Mouse (Mus musculus): ENCODE results near the gene Nectin3. TPM values are rescaled to one million over a fixed set of nuclear protein-coding genes. Genes with fewer than 3 reads are reported as not detected.

The Nectin3 gene
- polyA plus RNA-seq, 1 experiment, result 0.55 TPM

GRCm38 (mm10) chr16:46416177-46416576 is 82.1 kb downstream of the Nectin3 start:
- Histone ChIP-seq H3K4me3 (ENCODE audit: extremely low read depth, insufficient read depth, insufficient read length) (no peak overlapping the region), H3K27ac (ENCODE audit: insufficient read depth, low read length) (no peak overlapping the region), H3K4me1 (ENCODE audit: control insufficient read depth, insufficient read depth, insufficient read length) (no peaks in the 10 kb centered on the region), H3K36me3 (ENCODE audit: control insufficient read depth, insufficient read depth, low read length) (no peaks in the 10 kb centered on the region), H3K27me3 (ENCODE audit: control insufficient read depth, insufficient read depth, low read length) (no peaks in the 10 kb centered on the region)
- TF ChIP-seq POLR2A (IDR thresholded peaks at IDR 0.05; ENCODE audit: low read depth, low read length), result no peak
- no peak for TF ChIP-seq CTCF (IDR thresholded peaks at IDR 0.05; ENCODE audit: extremely low read depth, insufficient read depth, insufficient read length, insufficient replicate concordance)
- 80% methylated on average over 3 of the region's 3 CpGs for WGBS
- no peak for DNase-seq (ENCODE audit: low read depth in 1 of 2, low spot score in 2 of 2)

GRCm38 (mm10) chr16:46410739-46411057 is 87.6 kb downstream of the Nectin3 start:
- no peak for DNase-seq (ENCODE audit: low read depth in 1 of 2, low spot score in 2 of 2)
- WGBS, result 88% methylated on average over 3 of the region's 3 CpGs
- TF ChIP-seq CTCF (IDR thresholded peaks at IDR 0.05; ENCODE audit: extremely low read depth, insufficient read depth, insufficient read length, insufficient replicate concordance), result no peak
- no peak for TF ChIP-seq POLR2A (IDR thresholded peaks at IDR 0.05; ENCODE audit: low read depth, low read length)
- Histone ChIP-seq H3K4me1 (ENCODE audit: control insufficient read depth, insufficient read depth, insufficient read length) (no peaks in the 10 kb centered on the region), H3K36me3 (ENCODE audit: control insufficient read depth, insufficient read depth, low read length) (no peaks in the 10 kb centered on the region), H3K27ac (ENCODE audit: insufficient read depth, low read length) (no peak overlapping the region), H3K4me3 (ENCODE audit: extremely low read depth, insufficient read depth, insufficient read length) (no peak overlapping the region), H3K27me3 (ENCODE audit: control insufficient read depth, insufficient read depth, low read length) (no peaks in the 10 kb centered on the region)

- no peaks in the 10 kb centered on the region for H3K4me1 ChIP-seq (ENCODE audit: control insufficient read depth, insufficient read depth, insufficient read length)
- H3K27me3 ChIP-seq (ENCODE audit: control insufficient read depth, insufficient read depth, low read length), result no peaks in the 10 kb centered on the region
- H3K4me3 ChIP-seq (ENCODE audit: extremely low read depth, insufficient read depth, insufficient read length), result no peak overlapping the region
- H3K27ac ChIP-seq (ENCODE audit: insufficient read depth, low read length), result no peak overlapping the region
- DNase-seq (ENCODE audit: low read depth in 1 of 2, low spot score in 2 of 2), result no peak
- no peaks in the 10 kb centered on the region for H3K36me3 ChIP-seq (ENCODE audit: control insufficient read depth, insufficient read depth, low read length)
- no peak for TF ChIP-seq CTCF (IDR thresholded peaks at IDR 0.05; ENCODE audit: extremely low read depth, insufficient read depth, insufficient read length, insufficient replicate concordance)
- TF ChIP-seq POLR2A (IDR thresholded peaks at IDR 0.05; ENCODE audit: low read depth, low read length), result no peak
- 65% methylated on average over 6 of the region's 6 CpGs for WGBS
These were observed 88.1 kb downstream of the Nectin3 start for GRCm38 (mm10) chr16:46410053-46410738.

GRCm38 (mm10) chr16:46407997-46408396 is 90.3 kb downstream of the Nectin3 start:
- 92% methylated on average over 15 of the region's 15 CpGs for WGBS
- Histone ChIP-seq H3K4me3 (ENCODE audit: extremely low read depth, insufficient read depth, insufficient read length) (no peak overlapping the region), H3K36me3 (ENCODE audit: control insufficient read depth, insufficient read depth, low read length) (no peaks in the 10 kb centered on the region), H3K4me1 (ENCODE audit: control insufficient read depth, insufficient read depth, insufficient read length) (no peaks in the 10 kb centered on the region), H3K27me3 (ENCODE audit: control insufficient read depth, insufficient read depth, low read length) (no peaks in the 10 kb centered on the region), H3K27ac (ENCODE audit: insufficient read depth, low read length) (no peak overlapping the region)
- TF ChIP-seq POLR2A (IDR thresholded peaks at IDR 0.05; ENCODE audit: low read depth, low read length), result no peak
- no peak for TF ChIP-seq CTCF (IDR thresholded peaks at IDR 0.05; ENCODE audit: extremely low read depth, insufficient read depth, insufficient read length, insufficient replicate concordance)
- DNase-seq (ENCODE audit: low read depth in 1 of 2, low spot score in 2 of 2), result no peak

- DNase-seq (ENCODE audit: low read depth in 1 of 2, low spot score in 2 of 2), result no peak
- Histone ChIP-seq H3K4me1 (ENCODE audit: control insufficient read depth, insufficient read depth, insufficient read length) (no peaks in the 10 kb centered on the region), H3K27ac (ENCODE audit: insufficient read depth, low read length) (no peak overlapping the region), H3K27me3 (ENCODE audit: control insufficient read depth, insufficient read depth, low read length) (no peaks in the 10 kb centered on the region), H3K4me3 (ENCODE audit: extremely low read depth, insufficient read depth, insufficient read length) (no peak overlapping the region), H3K36me3 (ENCODE audit: control insufficient read depth, insufficient read depth, low read length) (no peaks in the 10 kb centered on the region)
- 85% methylated on average over 7 of the region's 7 CpGs for WGBS
- no peak for TF ChIP-seq POLR2A (IDR thresholded peaks at IDR 0.05; ENCODE audit: low read depth, low read length)
These were observed 91.3 kb downstream of the Nectin3 start for GRCm38 (mm10) chr16:46406844-46407639.

GRCm38 (mm10) chr16:46397945-46398344 is 100.4 kb downstream of the Nectin3 start:
- TF ChIP-seq CTCF (IDR thresholded peaks at IDR 0.05; ENCODE audit: extremely low read depth, insufficient read depth, insufficient read length, insufficient replicate concordance), result no peak
- TF ChIP-seq POLR2A (IDR thresholded peaks at IDR 0.05; ENCODE audit: low read depth, low read length), result no peak
- WGBS, result 93% methylated on average over 4 of the region's 4 CpGs
- Histone ChIP-seq H3K36me3 (ENCODE audit: control insufficient read depth, insufficient read depth, low read length) (no peaks in the 10 kb centered on the region), H3K27me3 (ENCODE audit: control insufficient read depth, insufficient read depth, low read length) (no peaks in the 10 kb centered on the region), H3K4me1 (ENCODE audit: control insufficient read depth, insufficient read depth, insufficient read length) (no peaks in the 10 kb centered on the region), H3K4me3 (ENCODE audit: extremely low read depth, insufficient read depth, insufficient read length) (no peak overlapping the region), H3K27ac (ENCODE audit: insufficient read depth, low read length) (no peak overlapping the region)
- DNase-seq (ENCODE audit: low read depth in 1 of 2, low spot score in 2 of 2), result no peak

All from spleen, adult 2 months (tissue).